Mouse (Mus musculus) cerebellum, adult 11-12 months (tissue): ENCODE results near the gene Sell.
"Not testable (repeated sequence)": the region's sequence is repeated elsewhere in the genome, so short reads cannot be mapped to it uniquely, and the experiment has no call there.

Source experiments
- DNase-seq: peaks from one replicate; pipeline ENCODE4 v3.0.0; 2022

The Sell gene

DNA sequence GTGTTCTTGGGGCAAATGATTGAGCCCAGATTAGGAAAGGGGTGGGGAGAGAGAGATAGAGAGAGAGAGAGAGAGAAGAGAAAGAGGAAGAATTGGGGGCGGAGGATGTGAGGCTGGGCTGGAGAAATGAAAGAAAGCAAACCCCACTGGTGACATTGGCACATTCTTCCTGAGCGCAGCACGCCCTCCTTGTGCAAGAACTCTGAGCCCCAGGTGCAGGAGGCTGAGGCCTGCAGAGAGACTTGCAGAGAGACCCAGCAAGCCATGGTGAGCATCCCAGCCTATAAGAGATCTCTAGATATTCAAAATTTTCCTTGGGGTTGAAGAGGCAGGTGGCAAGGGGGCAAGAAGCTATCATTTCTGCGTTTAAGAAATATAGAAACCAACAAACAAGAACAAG, at the start of gene Sell:
Gene Sell (plus strand): TSS at position 58 of the 400 bp plus-strand sequence.
- DNase-seq: no peak

DNA sequence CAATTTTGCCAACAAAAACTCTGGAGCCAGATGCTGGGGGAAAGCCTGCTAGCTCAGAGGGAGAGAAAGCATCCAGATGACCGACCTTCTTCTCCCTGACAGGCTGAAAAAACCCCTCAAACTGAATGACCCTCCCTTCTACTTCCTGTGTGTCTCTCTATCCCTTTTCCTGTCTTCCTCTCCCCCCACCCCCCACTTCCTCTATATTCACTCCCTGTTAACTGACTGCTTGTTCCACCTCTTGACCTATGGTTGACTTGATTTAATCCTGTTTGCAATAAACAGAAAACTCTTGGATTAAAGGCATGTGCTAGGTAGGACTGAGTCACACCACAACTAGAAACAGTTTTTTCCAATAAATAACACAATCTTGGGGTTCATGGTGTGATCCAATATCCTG, 47.2 kb upstream of the Sell start:
- DNase-seq: no peak

DNA sequence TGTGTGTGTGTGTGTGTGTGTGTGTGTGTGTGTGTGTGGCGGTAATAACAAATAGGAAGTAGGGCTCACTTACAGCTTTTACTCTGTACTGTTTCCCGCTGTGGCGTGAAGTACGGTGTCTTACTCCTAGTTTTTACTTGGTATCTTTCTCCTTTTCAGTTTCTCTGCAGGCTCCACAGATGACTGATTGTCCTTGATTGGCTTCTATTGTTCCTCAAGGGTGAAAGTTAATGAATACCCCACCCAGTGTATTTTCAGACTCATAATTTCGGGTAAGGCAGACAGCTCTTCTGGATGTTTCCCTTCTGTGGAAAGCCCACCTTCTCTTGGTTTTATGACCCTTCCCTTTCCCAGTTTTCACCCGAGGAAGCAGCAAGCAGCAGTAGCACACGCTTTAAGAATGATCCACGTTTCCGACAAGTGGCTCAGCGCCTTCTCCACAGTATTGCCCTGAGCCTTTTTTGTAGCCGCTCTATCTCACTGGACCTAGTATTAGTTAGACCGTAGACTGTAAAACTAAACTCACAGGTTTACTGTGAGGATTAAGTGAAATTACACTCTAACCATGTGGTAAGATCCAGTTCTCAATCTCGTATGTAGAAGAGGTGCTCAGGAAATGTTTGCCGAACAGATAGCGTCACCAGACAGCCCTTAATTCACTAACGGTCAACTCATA, 43.4 kb upstream of the Sell start:
- DNase-seq: no peak

DNA sequence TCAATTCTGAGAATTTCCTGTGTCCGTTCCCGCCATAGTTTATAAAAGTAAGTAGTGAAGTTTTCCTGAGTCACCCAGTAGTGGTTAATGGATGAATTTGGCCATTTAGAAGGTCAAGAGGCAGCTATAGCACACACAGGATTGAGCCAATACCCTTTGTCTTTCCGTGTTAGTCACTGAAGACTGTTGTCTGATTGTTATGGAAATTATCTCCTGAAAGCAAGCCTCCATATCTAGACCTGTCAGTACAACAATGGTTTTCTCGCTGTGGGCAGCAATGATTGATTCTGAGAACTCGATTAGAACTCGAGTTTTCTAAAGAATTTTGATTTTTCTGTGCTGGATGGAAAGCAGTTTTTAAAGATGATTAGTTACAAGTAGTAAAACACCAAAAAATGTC, 42.0 kb upstream of the Sell start:
- DNase-seq: no peak

DNA sequence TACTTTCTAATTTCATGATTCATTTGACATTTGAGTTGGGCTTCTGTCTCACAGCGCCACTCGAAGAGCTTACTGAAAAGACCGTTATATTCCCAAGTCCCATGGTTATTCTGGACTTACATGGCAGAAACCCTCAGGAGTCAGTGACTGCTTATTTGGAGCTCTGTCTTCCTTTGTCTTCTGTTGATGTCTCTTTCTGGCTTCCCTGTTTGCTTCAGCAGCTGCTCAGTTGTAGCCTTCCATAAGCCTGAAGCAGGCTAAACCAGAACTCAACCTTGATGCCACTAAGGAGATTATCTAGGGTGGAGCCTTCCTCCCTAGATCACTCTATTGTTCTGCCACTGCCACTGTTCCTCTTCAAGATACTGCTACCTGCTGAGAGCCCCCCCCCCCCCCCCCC, 41.0 kb upstream of the Sell start:
- DNase-seq: not testable (repeated sequence)

DNA sequence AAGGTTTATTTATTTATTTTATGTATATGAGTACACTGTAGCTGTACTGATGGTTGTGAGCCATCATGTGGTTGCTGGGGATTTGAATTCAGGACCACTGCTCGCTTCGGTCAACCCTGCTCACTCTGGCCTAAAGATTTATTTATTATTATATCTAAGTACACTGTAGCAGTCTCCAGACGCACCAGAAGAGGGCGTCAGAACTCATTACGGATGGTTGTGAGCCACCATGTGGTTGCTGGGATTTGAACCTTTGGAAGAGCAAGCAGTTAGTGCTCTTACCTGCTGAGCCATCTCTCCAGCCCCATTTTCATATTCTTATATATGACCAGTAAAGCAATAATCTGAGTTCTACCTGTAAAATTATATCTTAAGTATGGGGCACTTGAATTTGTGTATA, 39.7 kb upstream of the Sell start:
- not testable (repeated sequence) for DNase-seq

DNA sequence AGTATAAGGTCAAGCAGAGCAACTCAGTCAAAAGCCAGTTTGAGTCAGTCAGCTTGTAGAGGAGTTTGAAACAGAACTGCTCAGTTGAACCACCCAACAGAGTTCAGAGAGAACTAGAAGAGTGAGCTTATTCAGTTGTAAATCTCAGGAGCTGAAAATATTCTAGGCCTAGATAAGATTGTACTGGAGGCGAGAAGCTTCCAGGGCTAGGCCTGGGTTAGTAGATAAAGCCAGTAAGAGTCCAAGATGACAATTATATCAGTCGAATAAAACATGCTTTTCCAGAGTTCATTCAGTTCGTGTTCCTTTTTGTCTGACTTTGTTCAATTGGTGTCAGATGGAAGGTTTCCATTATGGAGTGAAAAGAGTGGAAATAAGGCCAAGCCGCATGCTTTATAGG, 36.1 kb upstream of the Sell start:
- DNase-seq: no peak

DNA sequence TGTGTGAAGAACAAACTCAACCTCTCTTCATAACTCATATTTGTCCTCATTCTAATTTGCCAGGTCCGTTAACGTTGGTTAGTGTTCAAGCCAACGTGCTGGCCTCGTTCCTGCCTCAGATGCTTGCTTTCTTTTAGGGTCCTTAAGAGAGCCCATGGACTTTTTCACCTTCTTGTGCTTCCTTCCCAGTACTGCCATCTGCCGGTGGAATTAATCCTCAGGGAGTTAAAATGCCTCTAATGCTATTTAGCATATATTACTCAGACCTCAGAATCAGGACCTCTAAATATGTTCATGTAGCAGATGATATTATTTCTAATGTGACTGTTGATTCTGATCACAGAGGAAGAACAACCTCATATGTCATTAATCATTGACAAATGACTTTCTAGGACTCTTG, 34.4 kb upstream of the Sell start:
- no peak for DNase-seq

DNA sequence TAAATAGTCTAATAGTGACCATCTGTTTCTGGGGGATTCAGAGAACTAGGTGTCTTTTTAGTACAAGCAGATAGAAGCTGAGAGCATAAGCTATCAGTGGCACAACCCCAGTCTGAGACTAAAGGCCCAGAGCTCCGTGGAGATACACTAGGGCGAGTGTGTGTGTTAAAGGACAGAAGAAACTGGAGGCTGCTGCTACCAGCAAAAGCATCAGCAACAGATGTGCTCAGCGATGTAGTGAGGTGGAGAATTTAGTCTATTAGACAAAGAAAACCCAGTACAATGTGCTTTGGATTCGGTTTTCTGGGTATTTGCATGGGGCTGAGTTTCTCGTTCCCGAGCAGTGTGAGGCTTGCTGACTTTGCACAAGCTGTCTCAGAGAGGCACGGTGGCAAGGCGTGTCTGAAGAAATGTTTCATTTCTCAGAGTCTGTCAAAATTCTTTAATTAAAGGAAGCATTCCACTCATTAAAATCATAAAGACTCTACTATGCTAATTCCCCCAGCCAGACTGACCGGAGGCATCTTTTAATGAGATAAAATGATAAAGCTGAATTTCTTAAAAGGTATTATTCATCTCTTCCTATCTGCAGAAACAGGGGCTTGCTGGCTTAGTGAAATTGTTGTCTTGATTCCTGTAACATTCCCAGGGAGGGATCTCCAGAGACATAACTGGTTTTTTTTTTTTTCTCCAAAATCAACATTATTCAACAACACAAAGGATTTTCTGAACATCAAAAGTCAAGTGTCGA, 21.2 kb upstream of the Sell start:
- DNase-seq: no peak

DNA sequence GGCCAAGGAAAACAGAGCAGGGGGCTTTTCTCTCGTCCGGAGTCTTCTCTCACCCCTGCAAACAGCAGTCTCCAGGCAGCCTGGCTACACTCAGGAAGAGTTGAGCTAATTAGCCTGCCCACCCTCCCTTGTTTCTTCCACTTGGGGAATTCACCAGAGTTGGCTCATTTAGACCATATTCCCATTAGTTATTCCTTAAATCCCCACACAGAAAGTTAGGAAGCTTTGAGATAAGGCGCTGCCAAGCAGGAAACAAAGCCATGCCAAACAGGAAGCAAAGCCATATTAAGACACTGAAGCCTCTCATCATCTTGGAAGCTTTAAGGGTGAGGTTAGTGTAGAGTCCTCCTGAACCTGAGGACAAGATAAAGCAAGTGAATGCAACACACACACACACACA, 18.2 kb upstream of the Sell start:
- no peak for DNase-seq

DNA sequence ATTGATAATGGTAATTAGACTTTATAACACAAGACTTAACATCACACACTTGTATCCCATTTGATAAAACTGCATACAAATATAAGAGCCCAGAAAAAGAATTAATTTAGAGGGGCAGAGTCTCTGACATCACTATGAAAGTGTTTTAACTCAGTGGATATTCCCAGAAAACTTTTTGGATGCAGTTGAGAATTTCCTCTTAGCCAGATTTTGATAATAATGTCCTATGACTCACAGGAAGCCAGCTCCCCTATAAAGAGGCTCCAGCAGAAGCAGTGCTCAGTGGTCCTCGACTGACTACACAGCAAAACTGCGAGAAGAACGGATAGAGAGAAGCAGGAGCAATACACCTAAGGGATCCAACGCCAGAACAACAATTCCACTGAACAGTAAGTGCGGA, 13.8 kb upstream of the Sell start, which contains the start of gene Sele:
Gene Sele (plus strand): TSS at position 301 of the 400 bp plus-strand sequence.
- DNase-seq: no peak

DNA sequence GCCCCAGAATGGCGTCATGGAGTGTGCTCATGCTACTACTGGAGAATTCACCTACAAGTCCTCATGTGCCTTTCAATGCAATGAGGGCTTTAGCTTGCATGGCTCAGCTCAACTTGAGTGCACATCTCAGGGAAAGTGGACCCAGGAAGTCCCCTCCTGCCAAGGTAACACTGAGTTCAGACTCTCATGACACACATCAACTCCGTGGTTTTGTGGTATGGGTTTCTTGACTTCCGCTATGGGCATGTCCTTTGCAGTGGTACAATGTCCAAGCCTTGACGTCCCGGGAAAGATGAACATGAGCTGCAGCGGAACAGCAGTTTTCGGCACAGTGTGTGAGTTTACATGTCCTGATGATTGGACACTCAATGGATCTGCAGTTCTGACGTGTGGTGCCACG, 8.2 kb upstream of the Sell start:
- DNase-seq: no peak

DNA sequence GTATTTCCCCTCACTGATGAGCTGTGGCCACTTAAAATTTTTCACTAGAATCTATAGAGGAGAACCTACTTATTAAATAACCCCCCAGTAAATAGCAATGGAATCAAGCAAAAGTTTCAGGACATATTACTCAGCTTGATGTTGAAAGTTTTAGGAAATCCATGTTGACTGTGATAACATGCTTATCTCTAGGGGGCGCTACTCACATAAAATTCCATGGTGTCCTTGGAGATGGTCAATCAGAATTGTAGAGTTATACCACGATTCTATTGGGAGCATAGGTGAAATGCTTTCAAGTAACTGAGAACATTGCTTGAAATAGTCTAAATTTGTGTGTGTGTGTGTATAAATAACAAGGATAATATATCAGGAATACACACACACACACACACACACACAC, 7.0 kb upstream of the Sell start:
- DNase-seq: no peak

DNA sequence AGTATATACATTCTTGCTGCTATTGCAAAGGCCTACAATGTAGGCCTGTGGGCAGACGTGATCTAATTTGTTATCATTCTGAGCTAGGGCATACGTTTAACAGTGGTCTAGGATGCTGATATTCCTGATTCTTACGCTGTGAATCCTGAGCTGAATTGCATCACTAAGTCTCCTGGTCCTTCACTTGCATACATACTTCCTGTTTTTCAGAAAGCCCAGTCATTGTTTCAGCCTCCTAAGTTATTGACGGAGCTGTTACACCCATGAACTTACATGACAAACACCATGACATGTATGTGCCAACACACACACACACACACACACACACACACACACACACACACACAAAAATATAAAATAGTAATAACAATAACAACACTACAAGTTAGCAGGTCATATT, 1.7 kb upstream of the Sell start:
- DNase-seq: no peak

DNA sequence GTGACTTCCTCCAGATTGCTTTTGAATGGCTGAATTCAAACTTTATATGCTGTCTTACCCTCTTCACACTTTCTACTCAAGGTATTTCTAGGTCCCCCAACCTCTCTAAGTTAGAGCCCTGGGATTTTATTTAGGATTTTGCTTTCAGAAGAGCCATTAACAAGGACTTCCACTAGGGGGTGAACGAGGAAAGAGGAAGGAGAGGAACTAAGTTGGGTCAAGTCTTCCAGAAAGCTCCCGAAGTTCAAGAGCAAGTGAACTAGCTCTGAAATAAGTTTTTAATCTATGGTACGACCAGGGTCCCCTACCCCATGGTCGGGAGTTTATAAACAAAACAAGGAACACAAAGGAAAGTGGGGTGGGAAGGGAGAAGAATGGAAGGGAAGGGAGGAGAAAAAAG, 504 bp upstream of the Sell start:
- DNase-seq: no peak

DNA sequence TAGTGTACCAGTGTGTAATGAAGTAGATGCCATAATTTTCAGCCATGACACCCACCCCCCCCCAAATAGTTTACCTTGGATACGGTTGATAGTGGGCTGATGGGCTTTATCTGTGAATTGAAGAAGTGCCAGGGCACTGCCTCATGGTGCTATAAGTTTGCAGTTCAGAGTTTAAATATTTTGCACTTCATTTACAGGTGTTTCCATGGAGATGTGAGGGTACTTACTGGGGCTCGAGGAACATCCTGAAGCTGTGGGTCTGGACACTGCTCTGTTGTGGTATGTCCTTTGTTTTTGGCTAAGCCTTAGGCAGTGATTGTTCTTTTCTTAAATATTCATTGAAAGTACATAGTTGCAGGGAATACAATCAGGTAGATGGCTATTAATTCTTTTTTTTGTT, 1.1 kb downstream of the Sell start:
- no peak for DNase-seq

DNA sequence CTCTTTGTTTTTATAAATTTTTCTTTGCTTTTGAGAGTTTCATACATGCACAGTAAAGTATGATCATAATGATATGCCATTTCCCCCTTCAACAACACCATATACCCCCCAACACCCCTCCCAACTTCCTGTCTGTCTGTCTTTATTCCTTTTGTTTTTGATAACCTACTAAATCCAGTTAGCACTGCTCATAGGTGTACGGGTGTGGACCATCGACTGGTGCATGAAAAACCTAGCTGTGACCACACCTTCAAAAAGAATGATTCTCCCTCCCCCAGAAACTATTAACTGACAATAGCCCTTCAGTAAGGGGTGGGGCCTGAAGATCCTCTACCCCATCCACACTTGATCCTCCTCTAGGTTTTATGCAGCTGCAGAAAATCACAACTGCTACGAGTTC, 2.0 kb downstream of the Sell start:
- no peak for DNase-seq

DNA sequence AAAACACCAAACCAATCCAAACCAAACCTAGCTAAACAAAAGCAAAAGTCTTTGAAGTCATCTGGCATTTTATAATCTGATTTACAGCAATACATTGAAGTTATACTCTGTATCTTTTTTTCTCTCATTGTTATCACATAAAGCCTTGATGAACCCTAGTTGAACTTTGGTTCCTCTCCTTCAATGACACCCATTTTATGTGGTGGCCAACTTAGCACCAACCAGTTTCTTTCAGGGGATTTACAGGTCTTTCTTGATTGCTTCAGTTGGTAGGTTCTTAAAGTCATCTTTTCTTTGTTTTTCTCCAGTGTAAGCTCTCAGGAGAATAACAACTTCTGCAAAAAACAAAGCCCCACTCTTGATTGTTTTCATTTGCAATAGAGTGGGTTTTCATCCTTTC, 7.5 kb downstream of the Sell start:
- DNase-seq: no peak

DNA sequence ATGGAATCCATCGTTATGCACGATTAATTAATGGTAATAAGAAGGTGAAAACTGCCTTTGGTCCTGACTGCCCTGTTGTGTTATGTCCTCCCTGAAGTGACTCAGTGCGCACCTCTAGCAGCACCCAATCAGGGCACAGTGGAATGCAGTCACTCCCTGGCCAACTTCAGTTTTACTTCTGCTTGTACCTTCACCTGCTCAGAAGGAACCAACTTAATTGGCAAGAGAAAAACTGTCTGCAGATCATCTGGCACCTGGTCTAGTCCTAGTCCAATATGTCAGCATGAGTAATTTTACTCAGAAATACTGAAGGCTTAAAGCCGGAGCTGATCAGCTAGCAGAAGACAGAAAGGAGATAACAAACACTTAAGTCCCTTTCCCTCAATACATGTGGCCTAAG, 8.7 kb downstream of the Sell start:
- no peak for DNase-seq

DNA sequence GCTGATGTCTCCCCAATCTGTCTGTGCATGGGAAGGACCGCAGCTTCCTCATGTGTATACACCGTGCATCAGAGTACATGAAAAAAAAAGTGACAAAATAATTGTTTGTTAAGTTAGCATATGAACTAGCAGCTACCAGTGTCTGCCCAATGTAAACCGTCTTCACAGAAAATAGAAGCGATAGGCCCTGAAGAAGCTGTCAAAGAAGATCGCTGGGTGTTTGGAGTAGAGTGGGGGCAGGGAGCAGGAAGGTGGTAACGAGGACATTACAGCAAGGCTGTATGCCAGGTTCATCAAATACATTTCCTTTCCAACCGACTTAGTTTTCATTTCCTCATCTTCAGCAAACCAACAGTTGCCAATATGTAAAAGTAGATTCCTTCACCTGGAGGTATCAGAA, 9.3 kb downstream of the Sell start:
- DNase-seq: no peak

DNA sequence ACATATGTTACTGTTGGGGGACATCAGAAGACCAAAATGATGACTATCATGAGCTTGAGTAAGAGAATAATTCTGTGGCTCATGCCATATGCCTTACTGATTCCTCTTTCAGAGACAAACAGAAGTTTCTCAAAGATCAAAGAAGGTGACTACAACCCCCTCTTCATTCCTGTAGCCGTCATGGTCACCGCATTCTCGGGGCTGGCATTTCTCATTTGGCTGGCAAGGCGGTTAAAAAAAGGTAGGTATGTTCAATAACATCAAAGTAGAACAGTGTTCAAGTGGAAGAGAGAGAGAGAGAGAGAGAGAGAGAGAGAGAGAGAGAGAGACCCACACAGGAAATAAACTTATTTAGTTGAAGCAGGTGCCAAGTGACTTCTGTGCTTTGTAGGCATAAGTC, 10.2 kb downstream of the Sell start:
- DNase-seq: no peak

DNA sequence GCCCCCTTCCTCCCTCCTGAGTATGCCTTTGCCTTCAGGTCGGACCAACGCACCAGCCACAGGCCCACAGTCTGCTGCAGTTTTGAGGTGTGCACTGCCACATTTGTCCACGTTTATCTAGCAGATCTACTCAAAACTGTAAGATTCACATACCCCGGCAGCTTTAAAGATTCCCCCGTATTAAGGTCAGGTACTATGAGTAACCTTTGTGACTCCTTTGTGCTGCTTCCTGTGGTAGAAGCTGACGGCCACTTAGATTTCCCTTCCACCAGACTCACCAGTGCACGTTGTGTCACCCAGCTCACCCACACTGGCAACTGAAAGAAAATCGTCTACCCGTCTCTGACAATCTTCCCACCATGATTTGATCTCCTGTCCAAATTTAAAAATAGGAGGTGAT, 11.3 kb downstream of the Sell start:
- no peak for DNase-seq

DNA sequence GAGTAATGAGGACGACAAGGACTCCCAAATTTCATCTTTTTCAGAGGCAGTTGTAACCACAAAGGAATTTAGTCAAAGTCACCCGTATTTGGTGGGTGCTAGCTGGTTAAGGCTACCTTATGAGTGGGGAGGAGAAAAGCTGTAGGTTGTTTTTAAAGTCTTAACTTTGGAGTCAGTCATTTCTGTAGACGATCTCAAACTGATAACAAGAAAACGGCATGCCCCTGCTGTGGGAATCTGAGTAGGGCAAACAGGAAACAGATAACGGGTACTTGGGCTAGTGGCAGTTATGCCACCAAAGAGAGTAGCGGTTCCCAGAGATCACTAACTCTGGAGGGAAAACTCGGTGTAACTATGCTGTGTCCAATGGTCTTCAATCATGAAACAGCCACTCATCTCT, 12.0 kb downstream of the Sell start:
- no peak for DNase-seq

DNA sequence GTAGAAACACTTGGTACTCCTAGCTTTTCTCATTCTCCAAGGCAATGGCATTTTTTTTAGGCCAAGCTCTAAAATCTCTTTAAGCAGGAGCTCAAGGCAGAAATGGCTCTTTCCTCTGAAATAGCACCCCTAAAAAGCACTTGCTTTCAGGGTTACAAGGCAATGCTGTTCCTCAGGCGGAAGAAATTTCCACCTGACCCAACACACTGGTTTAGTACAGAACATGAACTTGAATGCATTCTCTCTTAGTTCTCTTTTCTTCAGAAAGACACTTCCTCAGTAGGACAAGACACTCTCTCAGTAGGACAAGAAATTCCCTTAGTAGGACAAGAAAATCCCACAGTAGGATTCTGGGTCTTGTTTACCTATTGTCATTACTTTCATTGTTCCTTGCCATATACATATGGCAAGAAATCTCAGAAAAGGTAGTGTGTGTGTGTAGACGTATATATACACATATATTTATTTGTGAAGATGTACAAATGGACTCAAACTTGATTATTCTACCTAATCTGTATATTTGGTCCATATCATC, 12.9 kb downstream of the Sell start:
- no peak for DNase-seq

DNA sequence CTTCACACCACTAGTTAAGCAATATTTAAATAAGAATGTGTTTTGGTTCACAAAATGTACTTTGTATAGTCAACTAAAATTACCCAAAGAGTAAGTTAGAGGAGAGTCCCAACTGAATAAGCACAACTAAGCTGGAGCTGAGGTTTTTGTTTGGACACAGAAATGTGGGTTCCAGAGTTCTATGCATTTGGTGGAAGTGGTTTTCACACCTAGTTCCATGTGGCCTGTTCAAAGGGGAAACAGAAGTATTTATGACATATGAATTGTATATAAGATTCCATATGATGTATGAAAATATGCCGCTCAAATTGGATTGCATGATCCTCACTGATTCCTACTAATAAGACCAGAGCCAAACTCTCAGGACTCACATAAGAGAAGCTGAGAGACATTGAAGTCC, 13.6 kb downstream of the Sell start:
- DNase-seq: no peak
